Mouse (Mus musculus): ENCODE measurements around the gene Atf1.
"Not testable (repeated sequence)": the region's sequence is repeated elsewhere in the genome, so short reads cannot be mapped to it uniquely, and the experiment has no call there.

Gene Atf1

GRCm38 (mm10) chr15:100258646-100259425, 31.2 kb downstream of the Atf1 start:
- no peak for DNase-seq (ENCODE audit: low spot score in 2 of 2)

DNA sequence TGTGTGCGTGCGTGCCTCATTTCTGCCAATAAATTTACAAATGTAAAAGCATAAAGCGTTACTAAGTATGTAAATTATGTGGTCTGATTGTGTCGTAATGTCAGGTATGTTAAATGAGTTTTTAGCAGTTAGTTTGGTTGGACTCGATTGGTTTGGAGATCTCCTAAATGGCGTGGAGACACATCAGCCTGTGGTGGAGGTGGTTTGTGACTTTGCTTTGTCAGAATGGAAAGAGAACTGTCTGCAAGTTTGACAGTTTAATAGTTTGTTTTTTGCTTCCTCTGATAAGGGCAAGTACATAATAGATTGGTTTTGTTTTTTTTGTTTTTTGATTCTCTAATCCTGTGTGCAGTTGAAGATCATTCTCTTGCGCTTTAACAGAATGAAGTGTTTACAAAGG, 32.7 kb downstream of the Atf1 start:
- DNase-seq (ENCODE audit: low spot score in 2 of 2), result not testable (repeated sequence)

DNA sequence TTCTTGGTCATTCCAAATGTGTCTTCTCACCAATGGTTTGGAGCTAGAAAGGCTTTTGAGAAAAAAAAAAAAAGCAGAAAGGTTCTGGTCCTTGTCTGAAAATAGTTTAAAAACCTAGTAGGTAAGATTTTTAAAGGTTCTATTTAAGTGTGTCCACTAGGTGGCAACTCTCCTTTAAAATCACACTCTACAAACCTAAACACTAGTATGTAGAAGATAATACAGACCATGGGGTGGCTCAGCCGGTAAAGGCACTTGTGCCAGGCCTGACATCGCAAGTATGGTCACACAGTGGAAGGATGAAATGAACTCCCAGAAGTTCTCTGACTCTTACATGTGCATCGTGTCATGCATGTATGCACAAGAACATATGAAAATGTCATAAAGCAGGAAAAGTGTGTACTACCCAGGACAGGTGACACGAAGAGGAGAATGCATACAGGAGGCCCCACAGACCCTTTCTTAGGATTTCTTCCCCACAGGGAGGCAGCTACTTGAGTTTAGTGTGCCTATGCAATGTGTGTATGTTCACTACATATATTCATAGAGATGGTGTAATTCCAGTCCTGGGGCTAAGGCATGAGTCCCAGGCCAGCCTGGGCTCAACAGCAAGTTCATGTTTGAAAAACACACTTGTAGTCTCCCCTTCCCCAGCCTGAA, 35.8 kb downstream of the Atf1 start:
- DNase-seq (ENCODE audit: low spot score in 2 of 2), result peak in 1 of 2 experiments; percentile 11

GRCm38 (mm10) chr15:100265586-100266325, 38.1 kb downstream of the Atf1 start:
- no peak for DNase-seq (ENCODE audit: low spot score in 2 of 2)

DNA sequence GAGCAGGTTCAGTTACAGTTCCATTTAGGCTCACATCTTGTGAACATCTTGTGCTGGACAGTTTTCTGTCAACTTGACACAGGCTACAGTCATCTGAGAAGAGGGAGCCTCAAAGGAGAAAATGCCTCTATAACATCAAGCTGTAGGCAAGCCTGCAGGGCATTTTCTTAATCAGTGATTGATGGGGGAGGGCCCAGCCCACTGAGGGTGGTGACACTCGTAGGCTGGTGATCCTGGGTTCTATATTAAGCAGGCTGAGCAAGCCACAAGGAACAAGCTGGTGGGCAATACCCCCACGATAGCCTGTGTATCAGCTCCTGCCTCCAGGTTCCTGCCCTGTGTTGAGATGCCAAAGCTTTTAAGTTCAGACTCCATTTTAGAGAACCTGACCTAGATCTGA, 41.3 kb downstream of the Atf1 start:
- no peak for DNase-seq (ENCODE audit: low spot score in 2 of 2)

GRCm38 (mm10) chr15:100269776-100270175, 42.2 kb downstream of the Atf1 start:
- DNase-seq (ENCODE audit: low spot score in 2 of 2), result no peak

- not testable (repeated sequence) for DNase-seq (ENCODE audit: low spot score in 2 of 2)
Observed at GRCm38 (mm10) chr15:100270609-100271008, 43.0 kb downstream of the Atf1 start.

DNA sequence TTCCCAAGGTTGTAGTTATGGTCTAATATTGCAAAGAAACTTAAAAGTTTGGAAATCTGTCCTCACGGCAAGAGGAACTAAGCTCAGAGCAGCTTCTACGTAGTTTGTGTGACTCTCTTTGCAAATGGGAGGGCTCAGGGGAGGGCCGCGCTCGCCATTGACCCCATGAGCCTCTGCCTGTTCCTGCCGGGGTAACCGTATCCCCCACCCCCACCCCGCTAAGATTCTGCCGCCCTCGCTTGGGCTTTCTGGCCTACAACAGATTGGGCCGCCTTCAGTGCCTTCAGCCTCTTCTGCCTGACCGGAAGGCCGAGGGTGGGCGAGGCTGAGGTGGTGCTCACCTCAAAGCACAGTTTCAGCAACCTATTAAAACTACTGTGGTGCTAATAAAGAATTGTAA, 43.8 kb downstream of the Atf1 start:
- no peak for DNase-seq (ENCODE audit: low spot score in 2 of 2)

- DNase-seq (ENCODE audit: low spot score in 2 of 2), result not testable (repeated sequence)
Observed at GRCm38 (mm10) chr15:100273791-100274308, 46.2 kb downstream of the Atf1 start.

- DNase-seq (ENCODE audit: low spot score in 2 of 2), result no peak
Observed at GRCm38 (mm10) chr15:100274790-100275559, 47.4 kb downstream of the Atf1 start.

GRCm38 (mm10) chr15:100276403-100276802, 48.8 kb downstream of the Atf1 start:
- DNase-seq (ENCODE audit: low spot score in 2 of 2), result no peak

GRCm38 (mm10) chr15:100277586-100277985, 50.0 kb downstream of the Atf1 start:
- no peak for DNase-seq (ENCODE audit: low spot score in 2 of 2)

DNA sequence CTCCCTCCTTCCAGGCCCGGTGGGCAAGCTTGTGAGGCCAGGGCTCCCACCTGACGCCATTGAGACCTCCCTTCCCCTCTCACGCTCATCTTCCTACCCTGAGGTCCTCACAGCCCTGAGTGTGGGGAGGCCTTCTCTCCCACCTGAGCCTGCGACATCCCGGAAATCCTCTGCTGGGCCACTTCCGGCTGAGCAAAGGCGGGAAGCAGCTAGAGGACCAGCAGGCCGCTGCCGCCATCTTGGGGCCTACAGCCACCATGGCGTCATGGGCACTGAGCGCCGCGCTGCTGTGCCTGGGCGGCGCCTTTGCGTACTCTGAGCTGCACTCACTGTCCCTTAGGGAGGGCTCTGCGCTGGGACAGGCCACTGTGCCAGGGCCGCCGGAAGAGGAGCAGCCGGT, 53.0 kb downstream of the Atf1 start, which contains the start of gene Tmprss12:
Tmprss12 (plus strand) TSS at position 212 of the 400 bp plus-strand sequence.
- DNase-seq (ENCODE audit: low spot score in 2 of 2), result no peak

GRCm38 (mm10) chr15:100288980-100289379, 61.4 kb downstream of the Atf1 start:
- DNase-seq (ENCODE audit: low spot score in 2 of 2), result no peak

- peak in 1 of 2 experiments; percentile 39 for DNase-seq (ENCODE audit: low spot score in 2 of 2)
Observed at GRCm38 (mm10) chr15:100290858-100291257, 63.2 kb downstream of the Atf1 start.

GRCm38 (mm10) chr15:100292326-100292725, 64.7 kb downstream of the Atf1 start:
- no peak for DNase-seq (ENCODE audit: low spot score in 2 of 2)

DNA sequence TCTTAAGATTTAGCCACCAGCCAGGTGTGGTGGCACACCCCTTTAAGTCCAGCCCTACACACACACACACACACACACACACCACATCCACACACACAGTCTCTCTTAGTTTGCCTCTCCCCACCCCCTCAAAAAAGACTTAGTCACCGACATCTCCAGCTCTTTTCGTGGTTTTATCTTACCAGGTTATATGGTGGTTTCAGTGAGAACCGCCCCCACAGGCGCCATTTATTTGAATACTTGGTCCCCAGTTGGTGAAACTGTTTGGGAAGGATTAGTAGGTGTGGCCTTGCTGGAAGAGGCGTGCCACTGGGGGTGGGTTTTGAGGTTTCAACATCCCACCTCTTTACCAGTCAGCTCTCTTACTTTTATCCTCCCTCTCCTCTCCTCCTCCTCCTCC, 70.2 kb downstream of the Atf1 start:
- no peak for DNase-seq (ENCODE audit: low spot score in 2 of 2)

DNA sequence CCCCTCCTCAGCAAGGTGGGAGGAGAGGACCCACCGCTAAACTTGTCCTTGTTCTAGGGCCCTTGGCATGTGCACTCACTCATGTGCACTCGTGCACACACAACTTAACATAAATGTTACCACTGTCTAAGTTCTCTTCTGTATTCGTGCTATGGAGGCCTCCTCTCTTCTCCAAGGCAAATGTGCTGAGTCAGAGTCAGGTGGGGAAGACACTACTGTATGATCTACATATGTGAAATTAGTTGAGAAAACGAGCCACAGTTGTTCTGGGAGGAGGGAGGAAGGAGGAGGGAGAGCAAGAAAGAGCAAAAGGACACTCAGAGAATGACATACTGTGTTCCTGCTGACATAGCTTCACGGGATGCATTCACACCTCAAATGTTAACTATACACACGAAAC, 72.9 kb downstream of the Atf1 start:
- DNase-seq (ENCODE audit: low spot score in 2 of 2), result no peak

DNA sequence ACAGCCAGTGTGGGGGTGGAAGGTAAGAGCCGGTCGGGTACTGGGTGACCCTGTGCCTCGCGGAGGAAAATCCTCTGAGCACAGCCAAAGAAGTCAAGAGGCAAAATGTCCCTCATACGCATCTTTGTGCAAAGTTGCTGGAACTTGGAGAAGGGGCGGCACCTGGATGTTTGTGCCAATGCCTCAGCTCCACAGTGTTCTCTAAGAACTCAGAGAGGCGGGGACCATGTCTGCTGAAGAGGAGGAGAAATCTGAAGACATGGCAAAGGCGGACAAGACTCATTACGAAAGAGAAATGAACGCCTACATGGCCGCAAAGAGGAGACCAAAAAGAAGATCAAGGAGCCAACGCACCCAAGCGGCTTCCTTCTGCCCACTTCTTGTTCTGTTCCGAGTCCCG, 73.9 kb downstream of the Atf1 start:
- DNase-seq (ENCODE audit: low spot score in 2 of 2), result no peak

DNA sequence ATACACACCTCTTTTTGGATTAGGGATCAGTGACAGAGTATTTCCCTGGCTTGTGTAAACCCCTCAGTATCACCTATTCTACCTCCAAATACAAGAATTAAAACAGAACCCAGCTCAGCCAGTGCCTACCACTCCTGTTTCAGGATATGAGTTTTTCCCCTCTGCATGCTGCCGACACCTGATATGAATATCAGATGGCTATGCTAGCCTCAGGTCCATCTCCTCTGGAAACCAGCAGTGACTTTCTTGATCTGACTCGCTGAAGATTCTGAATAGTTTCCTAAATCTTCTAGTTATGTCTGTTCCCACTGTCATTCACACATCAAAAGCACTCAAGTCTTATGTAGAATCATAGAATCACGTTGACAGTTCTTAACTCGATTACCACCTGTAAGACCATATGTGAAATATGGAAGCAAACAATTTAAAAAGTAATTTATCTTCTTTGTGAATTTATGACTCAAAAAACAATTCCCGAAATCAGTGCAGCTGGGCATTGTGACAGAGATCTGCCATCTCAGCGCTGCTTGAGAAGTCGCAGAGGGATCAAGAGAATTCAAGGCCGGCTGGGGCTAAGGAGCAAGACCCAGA, 75.9 kb downstream of the Atf1 start:
- DNase-seq (ENCODE audit: low spot score in 2 of 2), result no peak

All from left cerebral cortex, adult 9 months (tissue).